Mouse (Mus musculus) CD8-positive naive resting alpha-beta T cell, adult 57 days (primary cell): ENCODE data around the gene Urod. TPM values are rescaled to one million over a fixed set of nuclear protein-coding genes. Genes with fewer than 3 reads are reported as not detected.

Experiments used
- total RNA-seq: library from RNA; stranded (reverse); gene quantifications from one replicate; pipeline ENCODE4 v1.2.4, GENCODE M21; 2023

Urod gene
- total RNA-seq = 47.8 TPM

DNA sequence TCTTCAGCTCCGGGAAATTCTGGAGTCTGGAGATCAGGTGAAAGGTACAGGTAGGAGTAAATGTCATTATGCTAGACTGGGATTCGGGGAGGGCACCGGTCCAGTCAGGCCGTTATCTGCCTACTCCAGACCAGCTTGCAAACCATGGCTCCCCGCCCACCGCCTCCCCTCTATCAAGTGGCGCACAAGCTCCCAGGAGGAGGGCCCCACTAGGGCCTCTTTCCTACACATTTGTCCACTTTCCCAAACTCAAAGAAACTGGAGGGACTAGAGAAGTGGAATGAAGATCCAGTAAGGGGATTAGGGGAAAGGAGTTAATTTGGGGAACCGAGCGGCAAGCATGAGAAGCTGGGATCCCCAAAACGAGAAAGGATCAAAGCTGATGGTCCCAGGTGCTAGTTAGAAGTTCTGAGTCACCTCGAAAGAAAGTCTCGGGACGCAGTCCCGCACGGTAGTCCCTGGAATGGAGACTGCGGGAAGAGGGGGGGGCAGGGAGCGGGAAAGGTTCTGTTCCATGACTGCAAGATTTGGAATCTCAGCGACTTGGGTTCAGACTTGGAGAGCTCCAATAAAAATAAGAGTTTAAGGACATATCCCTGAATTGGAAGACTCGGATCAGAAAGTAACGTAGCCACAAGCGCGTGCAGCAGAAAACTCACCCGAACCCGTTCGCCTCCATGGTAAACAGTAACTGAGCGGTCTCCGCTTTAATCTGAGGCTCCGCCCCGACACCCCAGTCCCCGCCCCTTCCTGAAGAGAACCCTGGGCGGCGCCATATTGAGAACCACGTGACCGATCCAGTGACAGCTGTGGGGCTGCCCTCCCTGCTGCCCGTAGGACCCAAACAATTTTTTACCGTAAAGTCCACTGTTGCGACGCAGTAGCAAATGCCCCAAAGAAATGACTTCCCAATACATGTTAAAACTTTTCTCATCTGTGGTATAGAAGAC, at the start of gene Urod:
Gene Urod (minus strand): TSS at position 742 of the 950 bp plus-strand sequence.

GRCm38 (mm10) chr4:117019206-117020134, 25.3 kb upstream of the Urod start, which contains the start of gene Eif2b3:
Eif2b3 (plus strand) TSS chr4:117019402.

GRCm38 (mm10) chr4:116995131-116995797, 1.1 kb upstream of the Urod start, which contains the start of gene Hectd3:
Hectd3 (plus strand) TSS chr4:116995317.

Other genes with a start within 250 kb of the Urod start
- 53.9 TPM for gene Toe1, start 186.8 kb downstream of the Urod start, total RNA-seq
- gene Mutyh, start 186.7 kb downstream of the Urod start, total RNA-seq = 14.4 TPM
- not detected for gene Hpdl, start 172.7 kb downstream of the Urod start, total RNA-seq
- gene Zswim5, start 117.0 kb downstream of the Urod start, total RNA-seq = 0.12 TPM
- gene Hectd3, start 904 bp upstream of the Urod start, total RNA-seq = 38.4 TPM
- 25.8 TPM for gene Eif2b3, start 25.0 kb upstream of the Urod start, total RNA-seq
- not detected for gene Ptch2, start 101.7 kb upstream of the Urod start, total RNA-seq
- 29.3 TPM for gene Btbd19, start 131.3 kb upstream of the Urod start, total RNA-seq
- not detected for gene Tctex1d4, start 132.4 kb upstream of the Urod start, total RNA-seq
- 50.8 TPM for gene Plk3, start 139.6 kb upstream of the Urod start, total RNA-seq
- 3,102 TPM for gene Rps8, start 161.8 kb upstream of the Urod start, total RNA-seq
- gene Kif2c, start 188.2 kb upstream of the Urod start, total RNA-seq = not detected